Mouse (Mus musculus): ENCODE results near the gene Alkal2.

- TF ChIP-seq CTCF (IDR thresholded peaks at IDR 0.05; ENCODE audit: borderline replicate concordance, insufficient read depth, low read length): no peak
- no peak for TF ChIP-seq POLR2A (IDR thresholded peaks at IDR 0.05; ENCODE audit: low read depth, low read length)
Measured at GRCm38 (mm10) chr12:30850902-30851301, 33.2 kb upstream of the Alkal2 start.
